Mouse (Mus musculus) neural tube, embryonic 12.5 days (tissue): ENCODE data around the gene Ctbs. TPM values are rescaled to one million over a fixed set of nuclear protein-coding genes. Genes with fewer than 3 reads are reported as not detected.
A peak's percentile ranks its signal among the peaks of the same experiment; 100 is the strongest.

Experiments used
- ATAC-seq: fragments of 200-750 bp; cut with Nextera tagmentation; 2 replicates; pipeline ENCODE4 v1.8.0; 2017; ENCODE audit warnings: low read depth, mild to moderate bottlenecking, moderate TSS enrichment, moderate library complexity; ENCODE audit not compliant: low FRiP score
- H3K27ac ChIP-seq: fragments of 300-500 bp; sonication (generic); 2 replicates; pipeline ENCODE4 v1.5.1; 2016
- H3K27me3 ChIP-seq: fragments of 300-500 bp; sonication (generic); replicated peaks from 2 replicates; pipeline ENCODE4 v1.6.1; 2016; ENCODE audit warnings: mild to moderate bottlenecking
- H3K36me3 ChIP-seq: fragments of 300-500 bp; sonication (generic); 2 replicates; pipeline ENCODE4 v1.6.1; 2016; ENCODE audit warnings: mild to moderate bottlenecking
- H3K4me1 ChIP-seq: fragments of 300-500 bp; sonication (generic); 2 replicates; pipeline ENCODE4 v1.6.1; 2016
- H3K4me2 ChIP-seq: fragments of 300-500 bp; sonication (generic); replicated peaks from 2 replicates; pipeline ENCODE4 v1.6.1; 2016; ENCODE audit warnings: mild to moderate bottlenecking
- H3K4me3 ChIP-seq: fragments of 300-500 bp; sonication (generic); 2 replicates; pipeline ENCODE4 v1.5.1; 2016
- H3K9ac ChIP-seq: fragments of 300-500 bp; sonication (generic); 2 replicates; pipeline ENCODE4 v1.6.1; 2016; ENCODE audit warnings: mild to moderate bottlenecking
- H3K9me3 ChIP-seq: fragments of 300-500 bp; sonication (generic); 2 replicates; pipeline ENCODE4 v1.6.1; 2016; ENCODE audit warnings: mild to moderate bottlenecking
- WGBS: fragments of 180-500 bp; shearing (Covaris S2); methylation state at CpG from one replicate; pipeline ENCODE4 v1.1.7; 2016; 5-methylcytosine and 5-hydroxymethylcytosine counted together
- polyA plus RNA-seq: library from polyadenylated mRNA; unstranded; fragments of >200 nt; fragmentation: Nextera tagmentation; extraction: Ambion mirVana; gene quantifications from 2 replicates; pipeline ENCODE4 v1.2.1, GENCODE M21; 2016

Gene Ctbs
- 5.2 and 5.6 TPM in 2 replicates for polyA plus RNA-seq

GRCm38 (mm10) chr3:146449745-146450250 lies at the start of gene Ctbs:
Gene Ctbs, plus strand, starts transcription at chr3:146449795.
- Histone ChIP-seq H3K27me3 (no peaks in the 10 kb centered on the region), H3K27ac (no peak within 1 kb of the TSS), H3K4me2 (peak within 1 kb of the TSS; percentile 54), H3K36me3 (no peaks in the 10 kb centered on the region; the same call in 1 of the 2 replicates), H3K4me1 (no peaks in the 10 kb centered on the region; the same call in 1 of the 2 replicates), H3K4me3 (peak within 1 kb of the TSS; percentile 36), H3K9ac (peak within 1 kb of the TSS; percentile 47), H3K9me3 (no peaks in the 10 kb centered on the region)
- WGBS = 55% methylated on average over 9 of the region's 9 CpGs
- peak; percentile 42; the same call in 1 of the 2 replicates for ATAC-seq

GRCm38 (mm10) chr3:146403770-146404169 lies 45.8 kb upstream of the Ctbs start:
- Histone ChIP-seq H3K27ac (no peak overlapping the region), H3K9ac (peak overlapping the region; percentile 94), H3K9me3 (0 out of 2 replicates have a peak, but pooled peaks cover 6% of the 10 kb centered on the region), H3K4me2 (peak overlapping the region; percentile 85), H3K27me3 (no peaks in the 10 kb centered on the region), H3K4me3 (peak overlapping the region; percentile 93), H3K4me1 (peaks cover 27% of the 10 kb centered on the region), H3K36me3 (no peaks in the 10 kb centered on the region)
- ATAC-seq = no peak
- WGBS = 44% methylated on average over 3 of the region's 3 CpGs

- Histone ChIP-seq H3K27ac (peak within 1 kb of the TSS; percentile 50; the same call in 1 of the 2 replicates), H3K27me3 (no peaks in the 10 kb centered on the region), H3K9ac (peak within 1 kb of the TSS; percentile 94), H3K36me3 (no peaks in the 10 kb centered on the region), H3K4me1 (peaks cover 27% of the 10 kb centered on the region), H3K9me3 (0 out of 2 replicates have a peak, but pooled peaks cover 6% of the 10 kb centered on the region), H3K4me2 (peak within 1 kb of the TSS; percentile 85), H3K4me3 (peak within 1 kb of the TSS; percentile 93)
- under 1% methylated on average over 99 of the region's 100 CpGs for WGBS
- ATAC-seq = peak; percentile 99
Measured at GRCm38 (mm10) chr3:146404311-146405201, 45.0 kb upstream of the Ctbs start, which contains the start of gene Ssx2ip. Gene Ssx2ip, plus strand, starts transcription at chr3:146404642.

GRCm38 (mm10) chr3:146405213-146406006 lies 44.2 kb upstream of the Ctbs start:
- H3K4me3 ChIP-seq = peak overlapping the region; percentile 93
- H3K9ac ChIP-seq = peak overlapping the region; percentile 94
- no peak for ATAC-seq
- no peak overlapping the region for H3K27ac ChIP-seq
- H3K27me3 ChIP-seq = no peaks in the 10 kb centered on the region
- H3K4me2 ChIP-seq = peak overlapping the region; percentile 85
- WGBS = 39% methylated on average over 18 of the region's 18 CpGs
- 0 out of 2 replicates have a peak, but pooled peaks cover 6% of the 10 kb centered on the region for H3K9me3 ChIP-seq
- peaks cover 27% of the 10 kb centered on the region for H3K4me1 ChIP-seq
- no peaks in the 10 kb centered on the region for H3K36me3 ChIP-seq

GRCm38 (mm10) chr3:146406007-146406341 lies 43.6 kb upstream of the Ctbs start:
- Histone ChIP-seq H3K4me1 (peaks cover 27% of the 10 kb centered on the region), H3K27me3 (no peaks in the 10 kb centered on the region), H3K4me3 (0 out of 2 replicates have a peak overlapping the region, but pooled peaks have one; percentile 93), H3K4me2 (peak overlapping the region; percentile 85), H3K9ac (peak overlapping the region; percentile 94), H3K9me3 (0 out of 2 replicates have a peak, but pooled peaks cover 6% of the 10 kb centered on the region), H3K36me3 (no peaks in the 10 kb centered on the region), H3K27ac (no peak overlapping the region)
- WGBS = 67% methylated on average over 5 of the region's 5 CpGs
- no peak for ATAC-seq

GRCm38 (mm10) chr3:146407086-146407721 lies 42.4 kb upstream of the Ctbs start:
- H3K9ac ChIP-seq = no peak overlapping the region
- 92% methylated on average over 16 of the region's 16 CpGs for WGBS
- H3K36me3 ChIP-seq = no peaks in the 10 kb centered on the region
- ATAC-seq = no peak
- 0 out of 2 replicates have a peak, but pooled peaks cover 6% of the 10 kb centered on the region for H3K9me3 ChIP-seq
- no peak overlapping the region for H3K27ac ChIP-seq
- H3K4me3 ChIP-seq = no peak overlapping the region
- peak overlapping the region; percentile 85 for H3K4me2 ChIP-seq
- no peaks in the 10 kb centered on the region for H3K27me3 ChIP-seq
- H3K4me1 ChIP-seq = peaks cover 27% of the 10 kb centered on the region

GRCm38 (mm10) chr3:146410114-146410513 lies 39.5 kb upstream of the Ctbs start:
- peaks cover 21% of the 10 kb centered on the region for H3K4me1 ChIP-seq
- no peak overlapping the region for H3K9ac ChIP-seq
- H3K27ac ChIP-seq = no peak overlapping the region
- no peaks in the 10 kb centered on the region for H3K9me3 ChIP-seq
- H3K36me3 ChIP-seq = no peaks in the 10 kb centered on the region
- WGBS = 93% methylated on average over 7 of the region's 7 CpGs
- H3K4me3 ChIP-seq = no peak overlapping the region
- no peaks in the 10 kb centered on the region for H3K27me3 ChIP-seq
- H3K4me2 ChIP-seq = no peak overlapping the region
- no peak for ATAC-seq

- H3K36me3 ChIP-seq = peaks cover 2% of the 10 kb centered on the region; the same call in 1 of the 2 replicates
- H3K9me3 ChIP-seq = no peaks in the 10 kb centered on the region
- ATAC-seq = no peak
- no peak overlapping the region for H3K27ac ChIP-seq
- H3K27me3 ChIP-seq = no peaks in the 10 kb centered on the region
- WGBS = 86% methylated on average over 2 of the region's 2 CpGs
- H3K4me1 ChIP-seq = 0 out of 2 replicates have a peak, but pooled peaks cover 3% of the 10 kb centered on the region
- no peak overlapping the region for H3K4me3 ChIP-seq
- H3K9ac ChIP-seq = no peak overlapping the region
- H3K4me2 ChIP-seq = no peak overlapping the region
Measured at GRCm38 (mm10) chr3:146412008-146412407, 37.6 kb upstream of the Ctbs start.

GRCm38 (mm10) chr3:146412480-146412879 lies 37.1 kb upstream of the Ctbs start:
- no peak for ATAC-seq
- H3K4me3 ChIP-seq = no peak overlapping the region

GRCm38 (mm10) chr3:146413016-146413415 lies 36.6 kb upstream of the Ctbs start:
- no peak overlapping the region for H3K4me2 ChIP-seq
- no peak overlapping the region for H3K4me3 ChIP-seq
- H3K4me1 ChIP-seq = no peaks in the 10 kb centered on the region
- no peak overlapping the region for H3K9ac ChIP-seq
- no peak for ATAC-seq
- H3K27ac ChIP-seq = no peak overlapping the region
- WGBS = 92% methylated on average over 13 of the region's 13 CpGs
- peaks cover 5% of the 10 kb centered on the region; the same call in 1 of the 2 replicates for H3K36me3 ChIP-seq
- H3K27me3 ChIP-seq = no peaks in the 10 kb centered on the region
- H3K9me3 ChIP-seq = no peaks in the 10 kb centered on the region

More at GRCm38 (mm10) chr3:146412480-146412879, 37.1 kb upstream of the Ctbs start:
- Histone ChIP-seq H3K9ac (no peak overlapping the region), H3K9me3 (no peaks in the 10 kb centered on the region), H3K27ac (no peak overlapping the region), H3K36me3 (peaks cover 5% of the 10 kb centered on the region; the same call in 1 of the 2 replicates), H3K4me2 (no peak overlapping the region), H3K27me3 (no peaks in the 10 kb centered on the region), H3K4me1 (no peaks in the 10 kb centered on the region)
- 95% methylated on average over 7 of the region's 7 CpGs for WGBS

GRCm38 (mm10) chr3:146413992-146414391 lies 35.6 kb upstream of the Ctbs start:
- ATAC-seq = no peak
- 91% methylated on average over 4 of the region's 4 CpGs for WGBS
- H3K4me1 ChIP-seq = no peaks in the 10 kb centered on the region
- H3K9ac ChIP-seq = no peak overlapping the region
- H3K27ac ChIP-seq = no peak overlapping the region
- H3K36me3 ChIP-seq = peaks cover 9% of the 10 kb centered on the region
- H3K27me3 ChIP-seq = no peaks in the 10 kb centered on the region
- H3K9me3 ChIP-seq = no peaks in the 10 kb centered on the region
- H3K4me2 ChIP-seq = no peak overlapping the region
- H3K4me3 ChIP-seq = no peak overlapping the region
